Mouse (Mus musculus) forebrain, embryonic 14.5 days (tissue): Measurements from ENCODE around the gene Mrc2. TPM values are rescaled to one million over a fixed set of nuclear protein-coding genes. Genes with fewer than 3 reads are reported as not detected.
A peak's percentile ranks its signal among the peaks of the same experiment; 100 is the strongest.

Source experiments
- ATAC-seq: fragments of 200-750 bp; cut with Nextera tagmentation; 2 replicates; pipeline ENCODE4 v1.8.0; 2017; ENCODE audit warnings: mild to moderate bottlenecking, moderate library complexity
- DNase-seq: peaks from one replicate; pipeline ENCODE4 v3.0.0-alpha.2; 2015; ENCODE audit warnings: low spot score
- H3K27ac ChIP-seq: fragments of 300-500 bp; sonication (generic); 2 replicates; pipeline ENCODE4 v1.5.1; 2014; ENCODE audit warnings: low read depth, mild to moderate bottlenecking, control low read depth, low read length, moderate library complexity
- H3K27me3 ChIP-seq: fragments of 300-500 bp; sonication (generic); replicated peaks from 2 replicates; pipeline ENCODE4 v1.6.1; 2014; ENCODE audit warnings: low read length, control low read depth, mixed read lengths; ENCODE audit not compliant: control insufficient read depth, insufficient read depth
- H3K36me3 ChIP-seq: fragments of 300-500 bp; sonication (generic); 2 replicates; pipeline ENCODE4 v1.6.1; 2014; ENCODE audit warnings: low read length, control low read depth; ENCODE audit not compliant: control insufficient read depth, insufficient read depth
- H3K4me1 ChIP-seq: fragments of 300-500 bp; sonication (generic); 2 replicates; pipeline ENCODE4 v1.6.1; 2014; ENCODE audit warnings: antibody characterized with exemption, low read length, control low read depth; ENCODE audit not compliant: control insufficient read depth, insufficient read depth
- H3K4me2 ChIP-seq: fragments of 300-500 bp; sonication (generic); 2 replicates; pipeline ENCODE4 v1.6.1; 2014; ENCODE audit warnings: mild to moderate bottlenecking, control low read depth, low read length
- H3K4me3 ChIP-seq: fragments of 300-500 bp; sonication (generic); 2 replicates; pipeline ENCODE4 v1.5.1; 2014; ENCODE audit warnings: low read depth, low read length, control low read depth
- H3K9ac ChIP-seq: fragments of 300-500 bp; sonication (generic); 2 replicates; pipeline ENCODE4 v1.6.1; 2014; ENCODE audit warnings: mild to moderate bottlenecking, low read length, control low read depth, moderate library complexity
- H3K9me3 ChIP-seq: fragments of 300-500 bp; sonication (generic); replicated peaks from 2 replicates; pipeline ENCODE4 v1.6.1; 2016; ENCODE audit warnings: low read length, control low read depth, mixed read lengths; ENCODE audit not compliant: control insufficient read depth
- WGBS: fragments of 180-500 bp; shearing (Covaris S2); extraction: QIAGEN DNeasy Blood & Tissue Kit; methylation state at CpG from one replicate; pipeline ENCODE4 v1.1.7; 2014; 5-methylcytosine and 5-hydroxymethylcytosine counted together
- polyA plus RNA-seq: library from polyadenylated mRNA; unstranded; fragments of >200 nt; fragmentation: Nextera tagmentation; extraction: Ambion mirVana; gene quantifications from 2 replicates; pipeline ENCODE4 v1.2.1, GENCODE M21; 2014

Mrc2 gene
- polyA plus RNA-seq, 1 experiment from 2014 or later: 2.6 TPM

- ATAC-seq (no peak), DNase-seq (peak; percentile 55)
Observed at GRCm38 (mm10) chr11:105291681-105292123, 741 bp upstream of the Mrc2 start.

GRCm38 (mm10) chr11:105293101-105293581 is 698 bp downstream of the Mrc2 start:
- peaks cover 10% of the 10 kb centered on the region; the same call in 1 of the 2 replicates for H3K36me3 ChIP-seq
- peak overlapping the region; percentile 99 for H3K4me2 ChIP-seq
- 0 out of 2 replicates have a peak, but pooled peaks cover 3% of the 10 kb centered on the region for H3K27me3 ChIP-seq
- peaks cover 16% of the 10 kb centered on the region for H3K4me1 ChIP-seq
- no peak overlapping the region for H3K27ac ChIP-seq
- WGBS: under 1% methylated on average over 26 of the region's 26 CpGs
- H3K4me3 ChIP-seq: peak overlapping the region; percentile 61
- peak overlapping the region; percentile 70 for H3K9ac ChIP-seq
- peak; percentile 45 for ATAC-seq
- peak; percentile 62 for DNase-seq
- no peaks in the 10 kb centered on the region for H3K9me3 ChIP-seq

More at GRCm38 (mm10) chr11:105291681-105292123, 741 bp upstream of the Mrc2 start:
- peaks cover 12% of the 10 kb centered on the region; the same call in 1 of the 2 replicates for H3K36me3 ChIP-seq
- H3K9me3 ChIP-seq: no peaks in the 10 kb centered on the region
- H3K27ac ChIP-seq: peak overlapping the region; percentile 64
- peaks cover 16% of the 10 kb centered on the region for H3K4me1 ChIP-seq
- 2% methylated on average over 10 of the region's 10 CpGs for WGBS
- H3K4me2 ChIP-seq: peak overlapping the region; percentile 99
- peak overlapping the region; percentile 70 for H3K9ac ChIP-seq
- H3K4me3 ChIP-seq: peak overlapping the region; percentile 61
- H3K27me3 ChIP-seq: 0 out of 2 replicates have a peak, but pooled peaks cover 3% of the 10 kb centered on the region

- Histone ChIP-seq H3K27ac (peak overlapping the region; percentile 44), H3K36me3 (peaks cover 5% of the 10 kb centered on the region; the same call in 1 of the 2 replicates), H3K4me1 (peaks cover 16% of the 10 kb centered on the region), H3K27me3 (0 out of 2 replicates have a peak, but pooled peaks cover 3% of the 10 kb centered on the region), H3K9ac (peak overlapping the region; percentile 70), H3K9me3 (no peaks in the 10 kb centered on the region), H3K4me3 (peak overlapping the region; percentile 61), H3K4me2 (peak overlapping the region; percentile 99)
- peak; percentile 11 for DNase-seq
- no peak for ATAC-seq
- 2% methylated on average over 9 of the region's 9 CpGs for WGBS
Observed at GRCm38 (mm10) chr11:105293901-105294494, 1.6 kb downstream of the Mrc2 start.

- WGBS: 90% methylated on average over 10 of the region's 10 CpGs
- ATAC-seq (no peak), DNase-seq (no peak)
- H3K9ac ChIP-seq: no peak overlapping the region
- H3K4me2 ChIP-seq: no peak overlapping the region
- no peaks in the 10 kb centered on the region for H3K9me3 ChIP-seq
- no peak overlapping the region for H3K4me3 ChIP-seq
- peaks cover 16% of the 10 kb centered on the region for H3K4me1 ChIP-seq
- no peak overlapping the region for H3K27ac ChIP-seq
- H3K36me3 ChIP-seq: peaks cover 5% of the 10 kb centered on the region; the same call in 1 of the 2 replicates
- H3K27me3 ChIP-seq: 0 out of 2 replicates have a peak, but pooled peaks cover 3% of the 10 kb centered on the region
Observed at GRCm38 (mm10) chr11:105296084-105296483, 3.6 kb downstream of the Mrc2 start.

GRCm38 (mm10) chr11:105310197-105310596 is 17.8 kb downstream of the Mrc2 start:
- H3K36me3 ChIP-seq: 0 out of 2 replicates have a peak, but pooled peaks cover 4% of the 10 kb centered on the region
- WGBS: 92% methylated on average over 7 of the region's 7 CpGs
- ATAC-seq: no peak

GRCm38 (mm10) chr11:105311291-105311975 is 19.0 kb downstream of the Mrc2 start:
- H3K4me3 ChIP-seq: no peak overlapping the region
- H3K27ac ChIP-seq: no peak overlapping the region
- no peak overlapping the region for H3K4me2 ChIP-seq
- 0 out of 2 replicates have a peak, but pooled peaks cover 5% of the 10 kb centered on the region for H3K4me1 ChIP-seq
- DNase-seq: no peak
- H3K27me3 ChIP-seq: no peaks in the 10 kb centered on the region
- no peaks in the 10 kb centered on the region for H3K36me3 ChIP-seq
- no peak for ATAC-seq
- H3K9me3 ChIP-seq: no peaks in the 10 kb centered on the region
- 88% methylated on average over 24 of the region's 24 CpGs for WGBS
- H3K9ac ChIP-seq: no peak overlapping the region

More at GRCm38 (mm10) chr11:105310197-105310596, 17.8 kb downstream of the Mrc2 start:
- no peak overlapping the region for H3K9ac ChIP-seq
- H3K27ac ChIP-seq: no peak overlapping the region
- H3K4me1 ChIP-seq: 0 out of 2 replicates have a peak, but pooled peaks cover 5% of the 10 kb centered on the region
- H3K4me3 ChIP-seq: no peak overlapping the region
- H3K9me3 ChIP-seq: no peaks in the 10 kb centered on the region
- DNase-seq: no peak
- H3K27me3 ChIP-seq: no peaks in the 10 kb centered on the region
- no peak overlapping the region for H3K4me2 ChIP-seq

GRCm38 (mm10) chr11:105312311-105312942 is 20.0 kb downstream of the Mrc2 start:
- Histone ChIP-seq H3K4me2 (no peak overlapping the region), H3K4me3 (no peak overlapping the region), H3K27me3 (no peaks in the 10 kb centered on the region), H3K4me1 (0 out of 2 replicates have a peak, but pooled peaks cover 5% of the 10 kb centered on the region), H3K9me3 (no peaks in the 10 kb centered on the region), H3K27ac (no peak overlapping the region), H3K36me3 (no peaks in the 10 kb centered on the region), H3K9ac (0 out of 2 replicates have a peak overlapping the region, but pooled peaks have one; percentile 2)
- DNase-seq (peak; percentile 33), ATAC-seq (no peak)
- 70% methylated on average over 12 of the region's 12 CpGs for WGBS

GRCm38 (mm10) chr11:105312972-105313632 is 20.7 kb downstream of the Mrc2 start:
- ATAC-seq: peak; percentile 46; the same call in 1 of the 2 replicates
- H3K9me3 ChIP-seq: no peaks in the 10 kb centered on the region
- no peak overlapping the region for H3K27ac ChIP-seq
- H3K4me2 ChIP-seq: no peak overlapping the region
- no peaks in the 10 kb centered on the region for H3K36me3 ChIP-seq
- peak; percentile 19 for DNase-seq
- H3K4me1 ChIP-seq: 0 out of 2 replicates have a peak, but pooled peaks cover 5% of the 10 kb centered on the region
- 63% methylated on average over 10 of the region's 10 CpGs for WGBS
- H3K9ac ChIP-seq: no peak overlapping the region
- H3K4me3 ChIP-seq: no peak overlapping the region
- H3K27me3 ChIP-seq: no peaks in the 10 kb centered on the region
